Mouse (Mus musculus) cerebellum, adult 2 months (tissue): ENCODE results near the gene Spata1. TPM values are rescaled to one million over a fixed set of nuclear protein-coding genes. Genes with fewer than 3 reads are reported as not detected.

Source experiments
- DNase-seq, 2 experiments: peaks; one replicate each; pipeline ENCODE4 v3.0.0; 2021
- H3K27ac ChIP-seq: fragments of 200-500 bp; 2 replicates; pipeline ENCODE4 v1.5.1; 2012; ENCODE audit warnings: low read length, control low read depth, inconsistent platforms; ENCODE audit not compliant: insufficient read depth
- H3K27me3 ChIP-seq: fragments of 200-500 bp; 2 replicates; pipeline ENCODE4 v1.6.1; 2012; ENCODE audit warnings: inconsistent platforms, mild to moderate bottlenecking, low read length, moderate library complexity; ENCODE audit not compliant: control insufficient read depth, insufficient read depth
- H3K4me1 ChIP-seq: fragments of 200-500 bp; 2 replicates; pipeline ENCODE4 v1.6.1; 2011; ENCODE audit warnings: low read length; ENCODE audit not compliant: control insufficient read depth, insufficient read depth
- H3K4me3 ChIP-seq: fragments of 200-500 bp; replicated peaks from 2 replicates; pipeline ENCODE3; 2011; ENCODE audit warnings: mild to moderate bottlenecking, low read depth, low read length, control low read depth; ENCODE audit not compliant: insufficient read depth
- CTCF ChIP-seq: fragments of 200-500 bp; IDR thresholded peaks from 2 replicates; pipeline ENCODE4 v1.5.1; 2011; ENCODE audit warnings: low read depth, mild to moderate bottlenecking, control low read depth, low read length, moderate library complexity, borderline replicate concordance; ENCODE audit not compliant: insufficient read depth
- POLR2A ChIP-seq: fragments of 200-500 bp; IDR thresholded peaks from 2 replicates; pipeline ENCODE4 v1.6.1; 2011; ENCODE audit warnings: low read length, control low read depth, borderline replicate concordance; ENCODE audit not compliant: insufficient read depth
- WGBS: fragments of 180-500 bp; shearing (Covaris S2); methylation state at CpG from one replicate; pipeline ENCODE4 v1.1.7; 2018; 5-methylcytosine and 5-hydroxymethylcytosine counted together
- polyA plus RNA-seq: library from polyadenylated mRNA; depleted of rRNA; stranded (reverse); fragments of >200 nt; gene quantifications from 2 replicates; pipeline ENCODE4 v1.2.3, GENCODE M21; 2012

The Spata1 gene
- polyA plus RNA-seq, 1 experiment: 2.6 TPM

DNA sequence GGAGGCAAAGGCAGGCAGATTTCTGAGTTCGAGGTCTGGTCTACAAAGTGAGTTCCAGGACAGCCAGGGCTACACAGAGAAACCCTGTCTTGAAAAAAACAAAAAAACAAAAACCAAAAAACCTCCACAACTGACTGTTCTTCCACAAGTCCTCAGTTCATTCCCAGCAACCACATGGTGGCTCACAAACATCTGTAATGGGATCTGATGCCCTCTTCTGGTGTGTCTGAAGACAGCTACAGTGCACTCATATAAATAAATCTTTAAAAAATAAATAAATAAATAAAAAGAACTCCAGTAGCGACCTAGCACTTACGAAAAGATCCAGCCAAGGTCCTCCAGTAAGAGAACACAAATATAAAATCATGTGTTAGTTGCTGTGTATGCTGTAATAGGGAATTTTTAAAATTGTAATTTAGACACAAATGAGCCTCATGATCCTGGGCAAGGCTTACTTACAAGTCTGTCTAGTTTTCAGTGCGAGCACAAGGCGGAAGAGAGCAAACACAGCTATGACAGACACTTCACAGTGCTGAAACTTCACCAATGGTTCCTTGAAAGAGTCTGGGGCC, 20.8 kb upstream of the Spata1 start:
- Histone ChIP-seq H3K4me1 (no peaks in the 10 kb centered on the region), H3K27ac (peak overlapping the region; percentile 5; the same call in 1 of the 2 replicates), H3K4me3 (peak overlapping the region; percentile 63), H3K27me3 (no peaks in the 10 kb centered on the region)
- DNase-seq: peak in 1 of 2 experiments; percentile 11
- TF ChIP-seq CTCF: no peak
- TF ChIP-seq POLR2A: no peak
- 26% methylated on average over 5 of the region's 5 CpGs for WGBS

DNA sequence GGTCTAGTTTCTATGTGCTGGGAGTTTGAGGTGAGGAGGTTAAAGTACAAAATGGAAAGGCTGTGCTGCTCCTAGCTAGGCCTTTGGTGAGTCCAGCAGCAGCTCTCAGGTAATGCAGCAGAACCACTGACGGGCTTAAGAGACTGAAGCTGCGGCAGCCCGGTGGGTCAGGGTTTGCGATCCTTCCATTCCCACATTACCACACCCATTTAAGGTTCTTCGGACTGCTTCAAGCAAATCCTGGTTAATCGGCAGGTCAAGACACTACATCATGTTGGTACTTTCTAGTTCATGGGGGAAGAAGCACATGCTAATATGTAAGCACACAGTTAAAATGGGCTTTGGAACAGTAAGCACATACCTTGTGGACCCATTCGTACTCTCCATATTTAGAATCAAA, 7.2 kb upstream of the Spata1 start:
- Histone ChIP-seq H3K27ac (no peak overlapping the region), H3K27me3 (no peaks in the 10 kb centered on the region)
- TF ChIP-seq POLR2A (no peak), CTCF (no peak)

DNA sequence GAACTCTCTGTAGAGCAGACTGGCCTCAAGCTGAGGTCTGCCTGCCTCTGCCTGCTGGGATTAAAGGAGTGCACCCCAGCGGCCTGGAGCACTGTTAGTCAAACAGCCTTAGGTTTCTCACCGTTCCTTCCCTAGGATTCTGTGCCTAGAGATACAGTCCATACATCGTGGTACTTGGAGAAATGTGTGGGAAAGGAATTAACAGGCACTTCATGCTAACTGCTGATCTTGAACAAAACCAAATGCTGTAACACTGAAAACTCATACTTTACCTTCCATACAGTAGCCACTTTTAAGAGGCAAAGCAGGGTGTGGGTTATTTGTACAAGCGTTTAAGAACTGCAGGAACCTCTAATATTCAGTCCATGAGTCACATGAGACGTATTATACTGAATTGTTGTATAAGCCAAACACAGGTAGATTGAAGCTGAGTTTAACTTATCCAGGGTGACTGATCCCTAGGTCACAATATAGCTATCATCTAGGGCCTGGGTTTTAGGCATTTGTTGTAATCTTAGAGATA, 2.1 kb upstream of the Spata1 start:
- 52% methylated on average over 5 of the region's 5 CpGs for WGBS
- DNase-seq: no peak
- TF ChIP-seq CTCF: no peak
- TF ChIP-seq POLR2A: no peak
- Histone ChIP-seq H3K27ac (no peak overlapping the region), H3K4me1 (no peaks in the 10 kb centered on the region), H3K27me3 (peaks cover 8% of the 10 kb centered on the region; the same call in 1 of the 2 replicates), H3K4me3 (no peak overlapping the region)

More for the DNA sequence above, 7.2 kb upstream of the Spata1 start:
- no peak for DNase-seq
- H3K4me1 ChIP-seq: no peaks in the 10 kb centered on the region
- 97% methylated on average over 7 of the region's 7 CpGs for WGBS
- H3K4me3 ChIP-seq: no peak overlapping the region

DNA sequence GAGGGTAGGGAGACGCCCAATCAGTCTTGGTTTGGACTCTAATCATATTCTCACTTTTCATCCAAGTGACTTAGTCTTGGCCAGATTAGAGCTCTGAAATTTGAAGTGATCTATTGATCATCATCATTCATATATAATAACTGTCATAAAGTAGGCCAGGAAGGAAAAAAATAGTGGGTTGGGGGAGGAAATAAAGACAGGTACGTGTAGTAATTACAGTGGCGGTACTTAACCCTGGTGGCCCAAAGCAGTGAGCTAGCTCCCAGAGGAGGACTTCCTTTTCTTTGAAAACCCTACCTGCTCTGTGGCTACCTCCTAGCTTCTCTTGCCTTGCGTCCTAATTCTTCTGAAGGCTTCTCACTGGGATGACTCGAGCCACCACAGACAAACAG, 1.3 kb upstream of the Spata1 start:
- Histone ChIP-seq H3K27ac (no peak overlapping the region), H3K4me3 (no peak overlapping the region), H3K27me3 (peaks cover 8% of the 10 kb centered on the region; the same call in 1 of the 2 replicates), H3K4me1 (no peaks in the 10 kb centered on the region)
- TF ChIP-seq POLR2A: no peak
- 40% methylated on average over 5 of the region's 5 CpGs for WGBS
- DNase-seq: no peak

DNA sequence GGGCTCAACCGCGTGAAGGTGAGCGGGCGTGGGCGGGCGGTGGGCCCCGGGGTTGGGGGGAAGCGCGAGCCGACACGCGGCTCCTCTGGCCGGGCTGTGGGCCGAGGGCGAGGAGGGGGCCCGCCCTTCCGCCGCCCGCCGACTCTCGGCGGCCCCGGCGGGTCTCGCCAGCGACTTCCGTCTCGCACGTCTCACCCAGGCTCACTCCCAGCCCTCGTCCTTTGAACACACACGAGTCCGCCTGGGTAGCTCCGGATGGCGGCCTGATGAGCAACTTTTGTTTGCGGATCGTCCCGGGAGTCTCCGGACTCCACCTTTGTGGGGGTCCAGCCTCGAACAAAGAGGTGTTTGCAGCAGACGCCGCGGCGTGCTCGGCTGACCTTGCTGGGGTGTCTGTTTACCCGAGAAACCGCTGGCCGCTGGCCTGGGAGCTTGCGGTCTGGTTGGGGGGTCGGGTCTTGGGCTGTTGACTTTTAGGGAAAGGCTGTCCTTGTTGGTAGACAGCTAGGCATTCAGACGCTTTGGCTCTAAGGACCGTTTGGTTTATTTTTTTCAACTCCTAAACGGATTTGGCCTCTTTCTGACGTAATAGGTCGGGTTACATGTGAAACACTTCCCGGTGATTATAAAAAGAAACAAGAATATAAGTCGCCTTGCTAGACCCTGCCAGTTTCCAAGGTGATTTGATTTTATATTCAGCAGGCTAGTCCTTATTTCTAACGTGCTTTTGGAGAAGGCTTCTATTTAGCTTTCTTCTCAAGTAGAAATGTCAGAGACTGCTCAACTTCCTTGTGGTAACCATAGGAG, 653 bp upstream of the Spata1 start:
- peak overlapping the region; percentile 51 for H3K4me3 ChIP-seq
- no peaks in the 10 kb centered on the region for H3K4me1 ChIP-seq
- TF ChIP-seq CTCF (no peak), POLR2A (no peak)
- peak in 1 of 2 experiments; percentile 17 for DNase-seq
- peaks cover 8% of the 10 kb centered on the region; the same call in 1 of the 2 replicates for H3K27me3 ChIP-seq
- no peak overlapping the region for H3K27ac ChIP-seq
- WGBS: 2% methylated on average over 57 of the region's 57 CpGs

DNA sequence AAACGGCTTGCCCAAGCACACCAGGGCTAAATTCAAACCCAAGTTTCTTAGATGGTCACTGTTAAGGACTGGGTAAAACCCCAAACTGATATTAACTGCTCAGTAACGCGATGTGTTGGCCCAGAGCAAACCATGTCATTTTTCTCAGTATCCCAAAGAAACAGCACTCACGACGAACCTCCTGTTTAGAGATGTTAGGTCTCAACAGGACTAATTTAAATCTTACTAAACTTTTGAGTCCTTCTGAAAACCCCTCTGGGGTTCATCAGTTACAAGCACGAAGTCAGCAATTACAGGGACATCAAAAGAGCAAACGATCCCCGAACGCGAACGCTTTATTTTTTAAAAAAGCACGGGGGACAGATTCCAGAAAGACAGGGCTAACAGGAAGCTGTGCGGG, 564 bp downstream of the Spata1 start:
- DNase-seq: peak in 1 of 2 experiments; percentile 5
- TF ChIP-seq POLR2A (no peak), CTCF (no peak)
- 5% methylated on average over 13 of the region's 13 CpGs for WGBS
- peaks cover 8% of the 10 kb centered on the region; the same call in 1 of the 2 replicates for H3K27me3 ChIP-seq
- no peaks in the 10 kb centered on the region for H3K4me1 ChIP-seq
- no peak overlapping the region for H3K27ac ChIP-seq
- peak overlapping the region; percentile 34 for H3K4me3 ChIP-seq

- no peak for DNase-seq
- Histone ChIP-seq H3K4me3 (no peak overlapping the region), H3K4me1 (no peaks in the 10 kb centered on the region), H3K27me3 (peaks cover 6% of the 10 kb centered on the region; the same call in 1 of the 2 replicates), H3K27ac (no peak overlapping the region)
- TF ChIP-seq POLR2A: no peak
- no peak for TF ChIP-seq CTCF
- WGBS: 61% methylated on average over 8 of the region's 8 CpGs
Observed at GRCm38 (mm10) chr3:146494941-146495340, 4.6 kb downstream of the Spata1 start.
